Mouse (Mus musculus) small intestine, adult 2 months (tissue): Measurements from ENCODE around the gene S100a5.

Experiments
- CTCF ChIP-seq: fragments of 200-500 bp; IDR thresholded peaks from 2 replicates; pipeline ENCODE4 v1.5.1; 2012; ENCODE audit warnings: low read depth, mild to moderate bottlenecking, control low read depth, inconsistent platforms, low read length, moderate library complexity, mixed read lengths; ENCODE audit not compliant: insufficient replicate concordance, insufficient read length; ENCODE audit errors: extremely low read depth
- POLR2A ChIP-seq: fragments of 200-500 bp; IDR thresholded peaks from 2 replicates; pipeline ENCODE4 v1.6.1; 2012; ENCODE audit warnings: low read depth, mild to moderate bottlenecking, control low read depth, inconsistent platforms, low read length, moderate library complexity

GRCm38 (mm10) chr3:90589390-90589789 lies 18.9 kb upstream of the S100a5 start:
- TF ChIP-seq CTCF (no peak), POLR2A (no peak)
